Mouse (Mus musculus) C2C12 (cell line): Measurements from ENCODE around the gene Nepn. TPM values are rescaled to one million over a fixed set of nuclear protein-coding genes. Genes with fewer than 3 reads are reported as not detected.

Experiments used
- H3K27me3 ChIP-seq: one replicate; pipeline ENCODE4 v1.6.1; 2011; ENCODE audit not compliant: control insufficient read depth, insufficient read depth, insufficient read length
- H3K36me3 ChIP-seq: one replicate; pipeline ENCODE4 v1.6.1; 2011; ENCODE audit not compliant: control insufficient read depth, insufficient read depth
- H3K4me3 ChIP-seq: one replicate; pipeline ENCODE4 v1.5.1; 2011; ENCODE audit warnings: mild to moderate bottlenecking, control low read depth; ENCODE audit not compliant: poor library complexity, insufficient read depth, severe bottlenecking
- H3K79me2 ChIP-seq: one replicate; pipeline ENCODE4 v1.6.1; 2011; ENCODE audit not compliant: control insufficient read depth, insufficient read depth
- H3K79me3 ChIP-seq: one replicate; pipeline ENCODE4 v1.6.1; 2011; ENCODE audit warnings: low read depth, control low read depth
- H3ac ChIP-seq: one replicate; pipeline ENCODE3; 2011; ENCODE audit warnings: low read depth; ENCODE audit not compliant: control insufficient read depth, insufficient read length
- CEBPB ChIP-seq: IDR thresholded peaks from one replicate; pipeline ENCODE4 v1.6.1; 2011; ENCODE audit warnings: low read depth, mild to moderate bottlenecking, control low read depth, moderate library complexity
- CTCF ChIP-seq: IDR thresholded peaks from one replicate; pipeline ENCODE4 v1.5.1; 2011; ENCODE audit not compliant: control insufficient read depth, insufficient read depth, insufficient read length
- FOSL1 ChIP-seq: IDR thresholded peaks from one replicate; pipeline ENCODE4 v1.8.0; 2011; ENCODE audit warnings: mild to moderate bottlenecking, low read length; ENCODE audit not compliant: poor library complexity, insufficient read depth, severe bottlenecking
- MAX ChIP-seq: IDR thresholded peaks from one replicate; pipeline ENCODE4 v1.6.1; 2011; ENCODE audit warnings: mild to moderate bottlenecking, control low read depth
- MYOD1 ChIP-seq: IDR thresholded peaks from one replicate; pipeline ENCODE4 v1.6.1; 2011; ENCODE audit warnings: low read depth; ENCODE audit not compliant: control insufficient read depth, insufficient read length
- MYOG ChIP-seq: IDR thresholded peaks from one replicate; pipeline ENCODE4 v1.6.1; 2011; ENCODE audit not compliant: control insufficient read depth, insufficient read length; ENCODE audit errors: extremely low read depth
- USF1 ChIP-seq: IDR thresholded peaks from one replicate; pipeline ENCODE4 v1.6.1; 2011; ENCODE audit warnings: low read depth, mild to moderate bottlenecking, control low read depth, moderate library complexity
- polyA plus RNA-seq: library from polyadenylated mRNA; unstranded; fragments of >200 nt; fragmentation: generic; extraction: Trizol; gene quantifications from one replicate; pipeline ENCODE4 v1.2.1, GENCODE M21; 2012; ENCODE audit warnings: missing spikeins

Gene Nepn
- polyA plus RNA-seq, 1 experiment, result not detected

- TF ChIP-seq CTCF (no peak), MAX (no peak), MYOD1 (no peak), CEBPB (no peak), FOSL1 (no peak), USF1 (no peak), MYOG (no peak)
Measured at GRCm38 (mm10) chr10:52389438-52389837, 666 bp downstream of the Nepn start.

DNA sequence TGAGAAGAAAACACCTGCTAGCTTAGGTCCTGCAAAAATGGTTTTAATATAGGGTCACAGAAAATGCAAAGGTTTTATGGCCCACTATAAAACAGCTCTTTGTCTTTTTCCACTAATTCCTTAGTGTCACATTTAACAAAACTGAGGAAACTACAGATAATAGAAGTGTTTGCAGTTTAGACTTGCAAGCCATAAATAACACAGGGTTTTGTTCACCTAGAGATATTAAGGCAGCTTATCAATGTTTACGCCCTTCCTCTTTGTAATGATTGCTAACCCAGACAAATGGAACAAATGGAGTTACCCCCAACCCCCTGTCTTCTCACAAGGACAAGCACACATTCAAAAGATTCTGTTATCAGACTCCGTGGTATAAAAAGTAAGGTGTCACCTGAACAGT is 2.4 kb downstream of the Nepn start:
- no peaks in the 10 kb centered on the region for H3K79me3 ChIP-seq
- TF ChIP-seq MAX (no peak), USF1 (no peak), CTCF (no peak), MYOD1 (no peak), CEBPB (no peak), MYOG (no peak)
- H3K4me3 ChIP-seq, result no peak overlapping the region
- no peaks in the 10 kb centered on the region for H3K79me2 ChIP-seq
- no peaks in the 10 kb centered on the region for H3K27me3 ChIP-seq
- no peaks in the 10 kb centered on the region for H3K36me3 ChIP-seq
- no peak overlapping the region for H3ac ChIP-seq

More at GRCm38 (mm10) chr10:52389438-52389837, 666 bp downstream of the Nepn start:
- no peaks in the 10 kb centered on the region for H3K79me2 ChIP-seq
- H3K79me3 ChIP-seq, result no peaks in the 10 kb centered on the region
- H3K27me3 ChIP-seq, result no peaks in the 10 kb centered on the region
- H3K4me3 ChIP-seq, result no peak overlapping the region
- H3K36me3 ChIP-seq, result no peaks in the 10 kb centered on the region
- no peak overlapping the region for H3ac ChIP-seq

DNA sequence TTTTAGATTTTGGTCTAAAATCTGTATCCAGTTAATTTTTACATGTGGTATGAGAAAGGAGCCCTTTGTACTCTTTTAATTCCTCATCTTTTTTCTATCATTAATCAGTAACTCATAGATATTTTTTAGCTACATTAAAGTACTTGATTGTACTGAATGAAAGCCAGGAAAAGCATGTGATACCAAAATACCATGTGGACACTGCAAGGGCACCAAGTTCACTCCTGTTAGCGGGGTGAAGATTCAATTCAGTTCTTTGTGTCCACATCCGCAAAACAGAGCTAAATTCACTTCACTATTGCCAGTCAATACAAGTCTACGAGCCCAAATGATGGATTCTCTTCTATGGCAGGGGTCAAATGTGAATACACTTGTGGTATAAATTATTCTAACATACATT is 7.9 kb downstream of the Nepn start:
- Histone ChIP-seq H3K27me3 (no peaks in the 10 kb centered on the region), H3K79me3 (no peaks in the 10 kb centered on the region), H3K36me3 (no peaks in the 10 kb centered on the region), H3K79me2 (no peaks in the 10 kb centered on the region), H3K4me3 (no peak overlapping the region), H3ac (no peak overlapping the region)
- TF ChIP-seq CEBPB (no peak), CTCF (no peak), MYOG (no peak), MYOD1 (no peak), USF1 (no peak), FOSL1 (no peak), MAX (no peak)

DNA sequence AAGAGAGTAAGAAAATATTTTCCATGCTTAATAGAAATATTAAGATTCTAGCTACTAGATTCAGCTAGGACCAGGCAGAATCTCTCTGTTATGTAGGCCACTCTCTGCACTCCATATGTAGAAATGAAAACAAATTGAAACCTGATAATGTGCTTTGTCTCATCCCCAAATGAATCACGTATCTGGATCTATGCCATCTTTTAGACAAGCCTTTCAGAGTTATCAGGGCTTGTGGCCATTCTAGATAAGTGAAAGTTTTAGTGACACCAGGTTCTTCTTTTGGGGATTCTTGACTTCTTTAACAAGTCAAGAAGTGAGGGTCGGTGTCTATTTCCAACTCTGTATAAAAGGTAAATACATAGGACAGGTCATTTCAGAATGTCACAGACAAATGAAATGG is 9.9 kb downstream of the Nepn start:
- H3K79me2 ChIP-seq, result no peaks in the 10 kb centered on the region
- H3K36me3 ChIP-seq, result no peaks in the 10 kb centered on the region
- TF ChIP-seq USF1 (no peak), FOSL1 (no peak), CTCF (no peak), CEBPB (no peak), MYOD1 (no peak), MYOG (no peak), MAX (no peak)
- H3K79me3 ChIP-seq, result no peaks in the 10 kb centered on the region
- no peak overlapping the region for H3ac ChIP-seq
- no peaks in the 10 kb centered on the region for H3K27me3 ChIP-seq
- H3K4me3 ChIP-seq, result no peak overlapping the region

GRCm38 (mm10) chr10:52399722-52400121 is 10.9 kb downstream of the Nepn start:
- Histone ChIP-seq H3K79me3 (no peaks in the 10 kb centered on the region), H3K27me3 (no peaks in the 10 kb centered on the region), H3ac (no peak overlapping the region), H3K36me3 (no peaks in the 10 kb centered on the region), H3K4me3 (no peak overlapping the region), H3K79me2 (no peaks in the 10 kb centered on the region)
- TF ChIP-seq USF1 (no peak), CEBPB (peak; percentile 88)

GRCm38 (mm10) chr10:52405160-52405559 is 16.4 kb downstream of the Nepn start:
- H3K79me3 ChIP-seq, result no peaks in the 10 kb centered on the region
- H3ac ChIP-seq, result no peak overlapping the region
- H3K79me2 ChIP-seq, result no peaks in the 10 kb centered on the region
- H3K4me3 ChIP-seq, result no peak overlapping the region
- no peaks in the 10 kb centered on the region for H3K36me3 ChIP-seq
- no peaks in the 10 kb centered on the region for H3K27me3 ChIP-seq
- TF ChIP-seq MYOG, result no peak
- TF ChIP-seq FOSL1, result no peak
- no peak for TF ChIP-seq CTCF

GRCm38 (mm10) chr10:52407526-52407925 is 18.8 kb downstream of the Nepn start:
- Histone ChIP-seq H3K27me3 (no peaks in the 10 kb centered on the region), H3ac (no peak overlapping the region), H3K79me3 (no peaks in the 10 kb centered on the region), H3K79me2 (no peaks in the 10 kb centered on the region), H3K36me3 (no peaks in the 10 kb centered on the region), H3K4me3 (no peak overlapping the region)
- TF ChIP-seq MYOG (no peak), CEBPB (no peak), CTCF (no peak)
